Mouse (Mus musculus): ENCODE results near the gene Prrg1.

GRCm38 (mm10) chrX:78553399-78553798 lies 30.3 kb downstream of the Prrg1 start:
- no peak for TF ChIP-seq CTCF (IDR thresholded peaks at IDR 0.05; ENCODE audit: borderline replicate concordance, extremely low read depth, insufficient read depth, insufficient read length)
- TF ChIP-seq POLR2A (IDR thresholded peaks at IDR 0.05; ENCODE audit: borderline replicate concordance, extremely low read depth, insufficient read depth, insufficient read length, poor library complexity, severe bottlenecking), result no peak

Data from brain, embryonic 14.5 days (tissue).